Mouse (Mus musculus): Measurements from ENCODE around the gene Naxe.

The Naxe gene

DNA sequence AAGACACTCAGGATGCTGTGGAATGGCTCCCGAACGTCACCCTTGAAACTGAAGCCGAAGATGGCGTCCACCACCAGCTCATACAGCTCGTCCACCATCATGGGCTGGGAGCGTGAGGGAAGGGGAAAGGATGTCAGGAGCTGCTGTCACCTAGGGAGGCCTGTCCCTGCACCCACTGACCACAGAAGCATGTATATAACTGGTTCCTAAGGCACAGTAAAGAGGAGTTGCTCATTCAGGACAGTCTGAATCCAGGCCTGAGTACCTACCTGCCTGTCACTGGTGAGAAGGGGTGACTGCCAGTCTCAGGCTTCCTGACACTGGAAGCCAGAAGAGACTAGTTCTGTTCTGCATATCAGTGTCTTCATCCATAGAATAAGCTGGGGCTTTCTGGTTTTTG, 1.3 kb downstream of the Naxe start:
- DNase-seq (ENCODE audit: low spot score in 2 of 2): no peak

DNA sequence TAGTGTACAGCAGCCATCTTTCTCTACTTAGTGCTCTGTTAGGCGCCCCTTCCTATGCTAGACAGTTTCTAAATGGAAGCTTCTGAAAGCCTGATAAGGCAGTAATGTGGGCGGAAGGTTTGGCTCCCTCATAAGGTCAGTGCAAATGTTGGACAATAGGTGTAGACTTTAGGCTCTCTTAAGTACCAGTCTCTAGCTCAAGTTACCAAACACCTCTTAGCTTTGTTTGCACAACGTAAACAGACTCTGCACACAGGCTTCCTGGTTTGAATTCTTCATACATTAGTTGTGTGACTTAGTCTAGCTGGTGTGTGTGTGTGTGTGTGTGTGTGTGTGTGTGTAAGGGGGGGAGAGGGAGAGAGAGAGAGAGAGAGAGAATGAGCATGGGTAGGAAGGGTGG, 8.8 kb downstream of the Naxe start:
- no peak for DNase-seq (ENCODE audit: low spot score in 2 of 2)

DNA sequence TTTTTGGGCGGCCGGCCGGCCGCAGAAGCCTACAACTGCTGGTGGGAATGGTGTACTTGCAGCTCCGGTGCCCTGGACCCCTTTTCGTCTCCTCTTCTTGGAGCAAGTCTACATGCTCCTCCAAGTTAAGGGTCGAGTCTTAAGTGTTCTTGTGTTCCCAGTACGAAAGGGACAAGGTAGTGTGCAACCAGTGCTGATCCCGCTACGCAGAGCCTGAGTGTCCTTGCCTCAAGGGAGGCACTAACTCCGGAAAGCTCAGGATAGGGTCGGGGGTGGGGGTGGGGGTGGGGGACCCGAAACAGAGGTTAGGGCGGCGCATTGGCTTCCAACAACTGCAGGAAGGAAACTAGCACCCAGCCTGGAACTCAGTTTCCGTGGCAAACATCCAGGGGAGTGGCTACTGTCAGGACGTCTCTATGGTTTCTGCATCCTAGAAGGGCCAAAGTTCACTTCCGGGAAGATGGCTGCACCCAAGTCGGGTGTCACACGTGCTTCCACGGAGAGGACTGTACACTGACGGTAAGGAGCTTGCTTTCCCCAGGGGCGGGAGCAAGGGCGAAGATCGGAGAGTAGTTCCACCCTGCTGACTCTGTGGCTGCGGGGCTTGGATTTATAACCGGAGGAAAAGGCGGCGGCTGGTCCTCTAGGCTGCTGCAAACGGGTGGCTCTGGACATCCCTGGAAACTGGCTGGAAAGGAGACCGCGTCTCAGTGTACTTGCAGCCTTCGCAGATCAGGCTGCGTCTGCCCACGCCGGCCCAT, 15.5 kb downstream of the Naxe start, which contains the start of gene Gpatch4:
Gene Gpatch4 (plus strand): TSS at position 448 of the 761 bp plus-strand sequence.
- DNase-seq (ENCODE audit: low spot score in 2 of 2): peak; percentile 73 to 76

DNA sequence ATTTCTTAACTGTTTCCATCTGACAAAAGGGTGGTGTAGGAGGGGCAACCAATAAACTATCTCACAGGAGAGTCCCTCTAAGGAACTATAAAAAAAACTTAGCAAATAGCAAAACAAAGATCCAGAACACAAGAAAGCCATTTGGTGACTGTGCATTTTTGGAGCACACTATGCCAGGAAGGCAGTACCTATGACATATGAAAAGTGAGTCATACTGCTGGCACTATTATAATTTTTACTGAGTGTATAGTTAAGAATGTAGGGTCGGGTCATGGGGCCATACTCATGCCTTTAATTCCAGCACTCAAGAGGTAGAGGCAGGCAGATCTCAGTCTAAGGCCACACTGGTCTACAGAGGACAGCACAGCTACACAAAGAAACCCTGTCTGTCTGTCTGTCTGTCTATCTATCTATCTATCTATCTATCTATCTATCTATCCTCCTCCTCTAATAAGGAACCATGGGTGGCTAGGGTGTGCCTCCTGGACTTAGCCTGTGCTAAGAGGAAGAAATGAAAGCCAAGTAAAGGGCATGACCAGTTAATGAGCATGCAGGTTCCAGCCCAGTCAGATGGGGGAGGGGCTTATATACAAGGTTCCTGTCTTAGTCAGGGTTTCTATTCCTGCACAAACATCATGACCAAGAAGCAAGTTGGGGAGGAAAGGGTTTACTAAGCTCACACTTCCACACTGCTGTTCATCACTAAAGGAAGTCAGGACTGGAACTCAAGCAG, 22.6 kb downstream of the Naxe start:
- no peak for DNase-seq (ENCODE audit: low spot score in 2 of 2)

DNA sequence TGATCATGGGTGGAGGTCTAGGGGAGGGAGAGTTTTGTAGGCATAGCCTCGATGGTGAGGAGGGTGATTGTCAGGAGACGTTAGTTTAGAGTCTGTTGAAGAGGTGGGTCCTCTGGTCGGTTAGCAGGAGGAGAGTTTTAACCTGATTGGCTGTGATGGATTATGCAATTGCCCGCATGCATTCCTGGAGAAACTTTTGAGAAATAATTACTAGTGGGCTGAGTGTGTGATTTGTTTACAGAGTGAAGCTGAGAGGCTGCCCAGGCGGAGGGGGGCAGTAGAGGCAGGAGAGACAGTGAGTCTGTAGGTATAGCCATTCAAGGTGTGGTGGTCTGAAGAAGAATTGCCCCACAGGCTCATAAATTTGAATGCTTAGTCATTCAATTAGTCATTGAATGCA, 24.8 kb downstream of the Naxe start:
- no peak for DNase-seq (ENCODE audit: low spot score in 2 of 2)

DNA sequence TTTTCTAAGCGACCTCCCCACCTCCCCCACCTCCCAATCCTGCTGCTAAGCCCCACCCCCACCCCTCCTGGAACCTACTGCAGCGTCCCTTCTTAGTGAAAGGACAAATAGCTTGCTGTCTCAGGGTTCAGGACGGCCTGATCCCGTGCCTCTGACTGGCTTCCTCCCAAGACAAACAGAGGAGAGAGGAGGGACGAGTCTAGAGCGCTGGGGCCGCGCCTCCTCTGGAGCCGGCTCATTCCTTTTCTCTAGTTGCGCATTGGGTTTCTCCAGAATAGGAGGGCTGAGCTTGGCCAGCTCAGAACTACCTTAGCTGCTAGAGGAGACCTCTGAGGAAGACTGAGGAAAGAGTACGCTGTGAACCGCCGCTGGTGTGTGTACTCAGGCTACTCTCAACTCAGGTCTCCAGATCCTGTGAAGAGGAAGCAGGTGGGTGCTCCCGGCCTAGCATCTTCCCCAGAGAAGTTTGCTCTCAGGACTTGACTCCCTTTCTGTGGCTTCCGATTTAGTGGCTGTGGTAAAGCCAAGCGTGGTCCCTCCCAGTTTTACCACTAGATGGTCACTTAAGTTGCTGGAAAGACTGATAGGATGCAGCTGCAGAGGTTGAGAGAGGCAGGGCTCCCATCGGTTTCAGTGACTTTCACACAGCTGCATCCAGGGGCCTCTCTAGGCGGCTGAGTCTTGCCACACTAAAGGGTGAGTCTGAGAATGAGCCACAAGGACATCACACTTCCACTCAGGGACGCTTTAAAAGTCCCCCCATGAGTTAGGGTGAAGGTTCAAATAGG, 27.5 kb downstream of the Naxe start:
- no peak for DNase-seq (ENCODE audit: low spot score in 2 of 2)

DNA sequence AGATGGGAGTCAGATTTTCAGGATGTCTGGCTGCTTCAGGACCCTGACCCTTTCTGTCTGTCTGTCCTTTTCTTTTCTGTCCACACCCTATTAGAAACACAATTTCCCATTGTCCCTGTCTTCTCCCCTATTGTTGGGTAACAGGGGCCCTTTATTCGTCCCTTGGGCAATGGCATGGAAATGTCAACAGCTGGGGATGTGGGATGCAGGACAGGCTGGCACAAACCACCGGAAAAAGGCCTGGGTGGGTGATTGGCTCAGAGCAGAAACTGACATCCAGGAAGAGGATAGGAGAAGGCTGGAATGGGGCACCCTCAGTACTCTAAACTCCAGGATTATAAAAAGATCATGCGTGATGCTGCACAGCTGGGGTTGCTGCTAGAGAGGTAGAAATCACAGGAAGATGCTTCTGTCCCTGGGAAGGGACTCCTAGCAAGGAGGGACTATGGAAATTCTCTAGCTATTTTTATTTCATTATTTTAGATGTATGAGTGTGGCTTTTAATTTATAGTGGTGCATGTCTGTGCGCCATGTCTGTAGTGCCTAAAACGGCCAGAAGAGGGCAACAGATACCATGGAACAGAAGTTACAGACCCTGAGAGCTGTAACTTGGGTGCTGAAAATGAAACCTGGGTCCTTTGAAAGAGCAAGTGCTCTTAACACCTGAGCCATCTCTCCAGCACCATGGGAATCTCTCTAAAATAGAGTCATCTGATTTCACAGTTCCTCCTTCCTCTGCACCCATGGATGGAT, 30.7 kb downstream of the Naxe start, which contains the start of gene Hapln2:
Gene Hapln2 (minus strand): TSS at position 150 of the 753 bp plus-strand sequence.
- DNase-seq (ENCODE audit: low spot score in 2 of 2): no peak

DNA sequence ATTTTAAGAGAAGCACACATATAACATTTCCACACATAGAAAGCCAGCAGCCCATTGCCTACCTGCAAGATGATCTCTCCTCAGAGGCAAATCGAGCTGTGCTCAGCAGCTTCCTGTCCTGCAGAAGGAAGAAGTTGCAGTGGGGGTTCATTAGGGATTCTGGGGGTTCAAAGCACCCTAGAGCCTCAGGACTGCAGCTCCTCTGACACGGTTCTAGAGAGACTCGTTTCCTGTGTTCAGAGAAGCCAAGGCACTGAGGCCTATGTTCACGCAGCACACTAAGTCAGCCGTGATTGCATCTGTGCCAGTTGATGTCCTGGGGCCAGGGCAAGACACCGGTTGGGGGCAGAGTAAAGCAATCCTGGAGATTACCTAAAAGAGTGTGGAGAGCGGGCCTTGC, 31.5 kb downstream of the Naxe start:
- no peak for DNase-seq (ENCODE audit: low spot score in 2 of 2)

DNA sequence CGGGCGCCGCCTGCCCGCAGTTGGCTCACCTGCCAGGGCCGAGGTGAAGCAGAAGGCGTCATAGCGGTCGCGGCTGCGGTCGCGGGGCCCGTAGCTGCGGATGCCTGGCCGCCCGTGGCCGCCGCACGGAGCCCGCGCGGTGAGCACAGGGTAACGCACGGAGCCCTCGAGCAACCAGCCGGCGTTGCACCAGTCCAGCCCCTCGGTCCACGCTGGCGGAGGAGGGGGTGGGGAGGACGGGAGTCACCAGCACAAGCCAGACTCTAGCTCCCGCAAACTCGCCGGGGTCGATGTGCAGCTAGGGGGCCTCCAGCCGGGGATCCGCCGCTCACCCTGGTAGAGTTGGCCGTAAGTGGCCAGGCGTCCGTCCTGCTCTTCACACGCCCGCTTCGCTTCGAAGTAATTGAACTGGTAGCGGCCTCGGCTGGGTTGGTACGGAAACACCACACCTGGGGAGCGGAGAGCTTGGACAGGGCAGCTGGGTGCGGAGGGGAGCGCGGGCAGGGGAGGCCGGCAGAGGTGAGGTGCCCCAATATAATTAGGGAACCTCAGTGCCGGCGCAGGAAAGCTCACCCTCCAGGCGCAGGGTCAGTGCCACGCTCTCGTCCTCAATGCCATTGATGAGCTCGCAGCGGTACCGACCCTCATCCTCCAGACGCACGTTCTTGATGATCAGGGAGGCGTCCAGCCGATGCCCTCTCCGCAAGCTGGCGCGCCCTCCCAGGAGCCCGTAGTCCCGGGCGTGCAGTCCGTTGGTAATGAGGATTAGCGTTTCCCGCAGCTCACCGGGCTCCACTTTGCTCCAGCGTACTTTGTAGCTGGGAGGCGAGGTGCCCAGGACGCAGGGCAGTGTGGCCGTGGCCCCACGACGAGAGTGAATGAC, 34.9 kb downstream of the Naxe start:
- DNase-seq (ENCODE audit: low spot score in 2 of 2): no peak

DNA sequence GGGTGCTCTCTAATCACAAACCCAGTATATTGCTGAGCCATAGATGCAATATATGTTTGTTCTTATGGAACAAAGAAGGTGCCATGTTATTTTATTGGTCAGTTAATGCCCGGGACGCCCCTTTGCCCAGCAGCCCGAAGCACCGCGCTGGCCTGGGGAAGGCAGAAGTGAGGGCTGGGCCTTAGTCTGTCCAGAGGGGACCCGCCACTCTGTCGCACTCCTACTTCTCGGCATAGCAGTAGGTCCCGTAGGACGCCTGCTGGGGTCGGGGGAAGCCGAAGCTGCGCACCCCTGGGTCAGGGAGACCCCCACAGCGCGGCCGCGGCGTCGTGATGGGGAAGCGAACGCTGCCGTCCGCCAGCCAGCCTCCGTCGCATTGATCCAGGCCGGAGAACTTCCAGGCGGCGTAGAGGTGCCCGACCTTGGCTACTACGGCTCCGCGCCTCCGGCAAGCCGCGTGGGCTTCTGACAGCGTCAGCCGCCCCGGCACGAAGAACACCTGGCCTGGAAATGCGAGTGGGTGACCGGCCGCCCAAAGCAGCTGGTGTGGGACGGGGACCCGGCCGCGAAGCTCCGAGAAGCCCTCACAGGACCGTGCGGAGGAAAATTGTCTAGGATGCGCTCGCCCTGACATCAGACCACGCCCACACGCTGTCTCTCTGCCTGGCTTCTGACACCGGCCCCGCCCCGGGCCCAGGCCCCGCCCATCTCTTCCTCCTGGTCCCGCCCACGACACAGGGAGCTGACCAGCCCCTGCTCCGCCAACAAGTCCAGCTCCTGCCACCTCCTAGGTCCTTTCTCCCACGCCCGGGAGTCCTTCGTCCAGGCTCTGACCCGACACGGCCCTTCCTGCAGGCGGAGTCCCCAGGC, 35.7 kb downstream of the Naxe start:
- DNase-seq (ENCODE audit: low spot score in 2 of 2): peak in 1 of 2 experiments; percentile 59

DNA sequence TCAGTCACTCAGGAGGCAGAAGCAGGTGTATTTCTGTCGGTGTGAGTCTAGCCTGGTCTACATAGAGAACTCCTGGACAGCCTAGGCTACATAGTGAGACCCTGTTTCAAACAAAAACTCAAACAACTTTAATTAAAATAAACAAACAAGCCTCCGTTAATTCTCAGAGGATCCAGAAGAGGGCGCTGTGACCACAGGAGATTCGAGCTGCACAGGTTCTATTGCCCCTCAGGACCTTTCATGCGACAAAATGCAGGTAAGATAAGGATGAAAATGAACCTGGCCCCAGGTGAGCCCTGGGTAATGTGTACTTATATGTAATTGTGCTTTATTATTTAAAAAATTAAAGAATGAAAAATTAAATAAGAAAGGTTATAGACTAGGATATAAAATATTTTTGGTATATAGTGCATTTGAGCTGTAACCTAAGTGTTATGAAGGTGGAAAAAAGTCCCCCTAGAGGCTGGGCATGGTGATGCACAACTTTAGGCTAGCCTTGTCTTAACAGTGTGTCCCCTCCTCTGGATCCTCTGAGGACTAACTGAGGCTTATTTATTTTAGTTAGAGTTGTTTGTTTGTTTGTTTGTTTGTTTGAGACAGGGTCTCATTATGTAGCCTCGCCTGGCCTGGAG, 47.5 kb downstream of the Naxe start:
- no peak for DNase-seq (ENCODE audit: low spot score in 2 of 2)

Data from frontal cortex, postnatal 14 days (tissue).